Mouse (Mus musculus) urinary bladder, adult 2 months (tissue): ENCODE measurements around the gene Kcnab2. TPM values are rescaled to one million over a fixed set of nuclear protein-coding genes. Genes with fewer than 3 reads are reported as not detected.
A peak's percentile ranks its signal among the peaks of the same experiment; 100 is the strongest.

ENCODE experiments used
- DNase-seq: peaks from one replicate; pipeline ENCODE4 v3.0.0; 2022; ENCODE audit warnings: low spot score
- polyA plus RNA-seq: library from polyadenylated mRNA; depleted of rRNA; stranded (reverse); fragments of >200 nt; gene quantifications from 2 replicates; pipeline ENCODE4 v1.2.3, GENCODE M21; 2012; rRNA removed

The Kcnab2 gene
- 1.8 and 2.7 TPM in 2 replicates for polyA plus RNA-seq

DNA sequence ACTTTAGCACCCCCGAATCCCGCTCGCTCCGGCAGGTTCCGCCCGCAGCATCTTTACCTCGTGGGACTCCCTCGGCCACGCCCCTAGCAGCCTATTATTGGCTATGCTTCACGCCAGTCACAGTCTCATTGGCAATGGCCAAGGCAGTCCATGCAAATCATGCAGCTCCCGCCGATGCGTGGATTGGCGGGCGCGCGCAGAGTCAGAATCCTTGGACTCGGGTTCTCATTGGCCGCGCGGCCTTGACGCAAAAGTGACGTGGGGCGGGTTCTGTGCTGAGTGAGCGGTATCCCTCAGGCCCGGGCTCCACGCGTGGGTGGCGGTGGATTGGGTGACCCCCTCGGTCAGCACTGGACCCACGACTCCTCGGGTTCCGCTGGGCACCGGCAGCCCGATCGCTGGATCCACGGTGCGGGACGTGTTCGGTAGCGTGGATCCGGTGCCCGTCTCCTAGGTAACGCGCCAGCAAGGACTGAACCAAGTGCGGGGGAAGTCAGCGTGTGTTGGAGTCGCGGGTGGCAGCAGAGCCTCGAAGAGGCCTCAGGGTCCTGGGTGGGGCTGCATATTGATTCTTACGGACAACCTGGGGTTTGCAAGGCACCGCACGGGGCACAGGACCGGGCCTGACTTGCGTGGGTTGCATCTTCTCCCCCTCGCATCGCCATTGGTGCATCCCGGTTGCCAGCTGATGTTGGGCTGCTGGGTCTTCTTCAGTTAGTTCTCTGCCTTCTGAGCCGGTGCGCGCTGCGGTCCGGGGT is at the start of gene Kcnab2:
Gene Kcnab2 (minus strand): TSS at position 406 of the 758 bp plus-strand sequence.
- peak; percentile 96 for DNase-seq

DNA sequence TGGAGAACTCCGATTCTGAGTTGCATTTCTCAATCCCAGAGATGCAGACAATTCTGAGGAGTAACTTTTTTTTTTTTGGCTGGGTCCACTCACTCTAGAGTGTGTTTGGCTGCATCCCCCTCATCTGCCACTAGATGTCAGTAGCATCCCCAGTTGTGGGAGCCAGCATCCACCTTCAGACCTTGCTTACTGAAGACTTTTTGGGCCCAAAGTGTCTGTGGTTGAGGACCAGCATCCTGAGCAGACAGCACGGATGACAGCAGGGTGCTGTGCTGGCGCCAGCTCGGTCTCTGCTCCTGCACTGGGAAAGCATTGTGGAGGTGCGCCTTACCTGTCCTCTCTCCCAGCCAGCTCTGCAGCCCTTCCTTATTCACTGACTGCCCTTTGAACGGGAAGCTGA is 42.4 kb upstream of the Kcnab2 start:
- no peak for DNase-seq

DNA sequence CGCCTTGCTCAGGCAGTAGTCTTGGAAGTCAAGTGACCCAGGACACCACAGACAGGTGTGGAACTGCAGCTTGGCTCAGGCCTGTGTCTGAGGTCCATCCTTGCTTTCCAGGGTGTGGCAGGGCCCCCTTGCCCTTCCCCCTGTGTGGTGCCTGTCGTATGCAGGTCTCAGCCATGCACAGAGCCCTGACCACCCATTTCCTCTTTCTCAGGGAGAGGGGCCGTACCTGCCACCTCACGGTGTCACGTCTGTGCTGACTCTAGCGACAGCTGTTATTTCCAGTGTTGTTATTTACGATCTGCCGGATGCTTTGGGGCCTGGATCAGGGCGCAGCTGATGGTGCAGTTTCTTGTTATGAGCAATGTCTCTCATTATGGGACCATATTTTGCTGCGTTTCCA is 41.4 kb upstream of the Kcnab2 start:
- no peak for DNase-seq

DNA sequence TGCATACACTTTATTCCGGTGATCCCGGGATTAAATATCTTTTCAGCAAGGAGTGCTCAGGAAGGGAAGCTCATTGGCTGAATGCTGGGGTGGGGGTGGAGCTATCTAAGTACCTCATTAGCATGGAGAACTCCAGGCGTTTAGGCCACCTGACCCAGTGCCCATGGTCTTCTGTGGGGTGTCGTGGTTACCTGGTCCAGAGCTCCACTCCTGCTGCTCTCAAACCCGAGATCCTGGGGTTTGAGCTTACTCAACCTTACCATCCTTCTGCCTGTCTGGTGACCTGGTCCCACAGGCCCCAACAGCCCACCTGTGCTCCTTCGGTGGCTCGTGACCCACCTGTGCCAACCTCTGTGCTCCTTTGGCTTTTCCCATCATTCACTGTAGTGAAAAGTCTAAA is 37.2 kb upstream of the Kcnab2 start:
- no peak for DNase-seq

DNA sequence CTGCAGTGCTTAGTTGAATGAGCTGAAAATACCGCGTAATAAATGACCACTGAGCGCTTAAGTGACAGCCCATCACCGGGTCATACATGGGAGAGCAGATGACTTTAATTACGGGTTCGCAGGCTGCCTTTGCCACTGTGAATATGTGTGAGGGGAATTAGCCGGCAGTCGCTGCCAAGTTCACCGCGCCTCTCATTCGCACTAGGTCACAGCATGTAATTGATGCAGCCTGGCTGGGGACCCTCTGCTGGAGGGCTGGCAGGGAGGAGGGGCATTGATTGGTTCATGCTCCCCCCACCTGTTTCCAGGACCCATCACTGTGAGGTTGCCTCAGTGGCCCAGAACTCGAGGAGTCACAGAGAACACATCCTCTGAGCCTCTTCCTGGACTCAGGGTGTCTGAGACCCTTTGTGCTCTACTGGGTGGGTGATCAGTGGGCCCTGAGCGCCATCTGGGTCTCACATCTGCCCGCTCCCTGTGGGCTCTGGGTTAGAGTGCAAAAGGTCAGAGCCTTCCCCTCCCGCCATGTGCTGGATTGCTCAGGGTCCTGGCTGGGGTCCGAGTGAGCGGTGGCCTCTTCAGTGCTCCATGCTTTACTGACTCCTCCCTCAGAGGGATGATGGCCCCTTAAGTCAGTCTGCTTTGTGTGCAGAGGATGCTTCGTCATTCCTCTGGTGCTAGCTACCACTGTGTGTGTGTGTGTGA is 34.7 kb upstream of the Kcnab2 start:
- DNase-seq: no peak

DNA sequence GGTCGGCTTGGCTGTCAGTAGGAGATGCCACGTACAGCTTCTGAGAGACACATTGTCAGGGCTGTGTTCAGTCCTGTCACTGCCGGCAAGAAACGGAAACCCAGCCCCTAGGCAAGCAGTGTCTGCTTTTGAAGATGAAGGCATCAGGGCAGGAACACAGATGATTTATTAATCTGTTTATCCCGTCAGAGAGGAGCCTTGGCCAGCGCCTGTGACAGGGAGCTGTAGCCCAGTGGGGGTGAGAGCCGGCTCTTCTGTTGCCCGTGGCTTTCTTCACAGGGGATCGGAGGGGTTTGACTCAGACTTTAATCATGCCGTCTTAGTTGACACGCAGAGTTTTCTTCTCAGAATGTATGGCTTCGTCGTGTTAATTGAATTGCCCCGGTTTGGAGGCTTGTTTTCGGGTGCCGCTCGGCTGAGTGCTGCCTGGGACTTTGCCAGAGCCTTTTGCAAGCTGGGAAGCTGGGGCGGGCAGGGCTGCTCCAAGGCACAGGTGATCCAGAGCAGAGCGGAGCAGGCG is 16.7 kb upstream of the Kcnab2 start:
- no peak for DNase-seq

DNA sequence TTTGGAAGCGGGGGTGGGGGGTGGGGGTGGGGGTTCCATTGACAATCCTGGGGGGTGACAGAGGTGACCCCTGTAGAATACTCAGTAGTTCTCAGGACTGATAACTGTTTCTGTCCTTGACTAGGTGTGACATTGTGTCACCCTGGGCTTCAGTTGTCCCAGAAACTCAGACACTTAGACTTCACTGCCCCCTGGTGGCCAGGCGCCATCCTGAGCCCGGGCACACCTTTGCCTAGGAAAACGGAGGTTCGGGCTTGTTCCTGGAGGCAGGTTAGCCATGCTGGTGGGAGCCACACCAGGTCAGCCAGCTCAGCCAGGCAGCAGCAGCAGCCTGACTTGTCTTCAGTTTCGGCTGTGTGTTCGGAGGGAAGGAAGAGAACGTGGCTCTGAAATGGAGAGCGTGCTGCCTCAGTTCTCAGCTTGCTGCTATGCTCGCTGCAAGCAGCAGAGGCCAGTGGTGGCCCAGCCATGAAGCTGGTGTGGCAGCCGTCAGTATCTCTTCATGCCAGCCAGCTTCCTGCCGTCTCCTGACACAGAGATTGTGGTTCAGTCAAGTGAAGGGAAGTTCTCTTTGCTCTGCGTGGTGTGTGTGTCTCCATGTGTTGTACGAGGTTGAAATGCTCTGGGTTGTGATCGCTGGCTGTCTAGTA is 13.7 kb upstream of the Kcnab2 start:
- DNase-seq: peak; percentile 59

DNA sequence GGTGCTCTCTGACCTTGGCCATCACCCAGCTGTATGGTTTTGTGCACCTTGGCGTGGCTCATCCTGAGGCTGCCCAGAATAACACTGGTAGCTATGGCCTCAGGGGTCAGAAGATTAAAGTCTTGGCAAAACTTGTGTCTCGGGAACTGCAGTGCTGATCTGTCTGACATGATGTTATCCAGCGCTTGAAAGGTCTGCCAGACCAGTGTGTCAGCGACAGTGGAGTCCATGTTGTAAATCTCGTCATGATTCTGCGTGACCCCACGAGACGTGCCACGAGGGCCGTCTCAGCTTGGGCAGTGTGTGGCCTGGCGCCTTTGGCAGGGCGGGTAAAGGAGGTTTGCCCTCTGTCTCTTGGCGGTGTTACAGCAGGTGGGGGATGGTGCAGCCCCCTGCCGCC is 12.6 kb upstream of the Kcnab2 start:
- DNase-seq: no peak

DNA sequence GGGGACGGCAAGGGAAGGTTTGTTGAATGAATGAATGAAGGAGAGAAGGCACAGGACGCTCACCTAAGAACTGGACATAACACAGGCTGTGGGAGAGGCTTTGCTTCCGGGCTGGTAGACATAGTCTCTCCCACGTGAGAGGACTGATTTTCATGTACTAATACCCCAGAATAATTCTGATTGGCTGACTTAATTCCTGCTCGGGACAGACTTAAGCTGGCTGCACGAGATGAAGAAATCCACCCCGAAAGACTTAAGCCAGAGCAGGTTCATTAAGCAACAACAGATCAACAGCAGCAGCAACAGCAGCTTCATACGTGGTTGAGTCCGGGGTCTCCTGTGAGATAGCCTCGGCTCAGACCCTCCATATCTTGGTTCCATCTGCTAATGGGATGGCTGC is 10.4 kb upstream of the Kcnab2 start:
- no peak for DNase-seq

DNA sequence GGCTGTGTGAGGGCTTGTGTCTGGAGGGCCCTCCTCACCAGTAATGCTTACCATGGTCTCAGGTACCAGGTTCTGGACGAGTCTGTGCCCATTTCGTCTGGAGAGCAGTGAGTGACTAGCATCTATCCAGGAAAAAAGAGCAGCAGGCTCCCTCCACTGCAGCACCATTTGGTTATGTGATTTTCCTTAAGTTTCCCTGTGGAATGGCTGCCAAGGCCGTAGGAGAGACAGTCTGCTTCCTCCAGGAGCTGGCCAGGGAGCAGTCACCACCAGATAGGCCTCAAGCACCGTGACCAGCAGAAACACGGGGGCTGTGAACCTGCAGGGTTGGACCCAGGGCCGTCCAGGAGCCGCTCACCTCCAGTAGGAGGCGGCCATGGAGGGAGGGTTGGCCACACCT is 2.8 kb upstream of the Kcnab2 start:
- no peak for DNase-seq

DNA sequence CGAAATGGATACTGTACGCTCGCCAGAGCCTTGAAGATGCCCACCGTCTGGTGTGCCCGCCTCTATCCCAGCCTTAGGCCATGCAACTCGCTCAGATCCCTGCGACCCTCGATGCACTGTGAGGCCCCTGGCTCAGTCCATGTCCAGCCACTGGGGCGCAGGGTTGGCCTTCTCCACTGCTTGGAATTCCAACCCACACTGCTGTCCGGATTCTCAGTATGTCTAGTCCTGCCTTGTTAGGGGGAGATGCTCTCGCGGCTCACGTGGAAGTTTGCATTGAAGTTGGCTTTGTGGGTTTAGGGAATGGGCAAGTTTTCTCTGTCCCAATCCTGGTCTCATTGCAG is 525 bp upstream of the Kcnab2 start:
- DNase-seq: no peak

DNA sequence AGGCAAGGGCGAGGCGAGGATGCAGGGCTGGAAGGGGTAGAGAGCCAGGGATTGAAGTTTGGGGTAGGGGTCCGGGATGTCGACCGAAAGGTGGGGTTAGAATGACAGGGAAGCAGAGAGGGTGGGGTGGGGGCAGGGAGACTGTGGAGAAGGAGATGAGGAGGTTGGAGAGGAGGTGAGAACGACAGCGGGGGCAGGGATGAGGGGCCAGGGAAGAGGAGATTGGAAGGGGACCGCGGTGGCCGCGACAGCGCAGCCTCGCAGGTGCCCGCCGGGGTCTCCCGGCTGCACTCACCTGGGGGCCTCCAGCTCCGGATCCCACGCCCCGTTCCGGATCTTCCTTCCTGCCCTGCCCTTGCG is 585 bp downstream of the Kcnab2 start:
- DNase-seq: no peak

DNA sequence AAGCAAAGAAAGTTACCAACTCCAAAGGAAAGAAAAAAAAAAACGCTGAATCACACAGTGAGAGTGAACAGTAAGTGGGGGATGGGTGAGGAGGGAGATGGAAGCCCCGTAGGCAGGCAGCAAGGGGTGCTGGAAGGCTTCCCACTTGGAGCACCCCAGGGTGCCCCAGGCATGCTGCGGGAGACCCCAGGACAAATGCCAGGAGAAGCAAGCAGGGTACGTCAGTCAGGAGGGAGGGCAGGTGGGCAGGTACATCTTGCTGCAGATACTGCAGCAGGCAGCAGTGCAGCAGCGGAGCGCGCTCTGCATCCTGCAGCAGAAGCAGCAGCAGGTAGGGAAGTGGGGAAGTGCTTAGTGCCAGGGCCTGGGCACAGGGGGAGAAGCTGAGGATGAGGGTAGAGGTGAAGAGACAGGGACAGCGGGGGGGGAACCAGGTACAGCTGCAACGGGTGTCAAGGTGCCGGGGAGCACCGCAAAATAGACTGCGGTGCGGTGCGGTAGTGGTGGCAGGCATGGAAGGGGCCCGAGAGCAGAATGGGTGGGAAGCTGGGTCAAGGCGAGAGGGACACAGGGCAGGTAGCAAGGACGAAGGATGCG is 1.1 kb downstream of the Kcnab2 start, which contains the start of gene Nphp4:
Gene Nphp4 (plus strand): TSS at position 280 of the 597 bp plus-strand sequence.
- DNase-seq: no peak

DNA sequence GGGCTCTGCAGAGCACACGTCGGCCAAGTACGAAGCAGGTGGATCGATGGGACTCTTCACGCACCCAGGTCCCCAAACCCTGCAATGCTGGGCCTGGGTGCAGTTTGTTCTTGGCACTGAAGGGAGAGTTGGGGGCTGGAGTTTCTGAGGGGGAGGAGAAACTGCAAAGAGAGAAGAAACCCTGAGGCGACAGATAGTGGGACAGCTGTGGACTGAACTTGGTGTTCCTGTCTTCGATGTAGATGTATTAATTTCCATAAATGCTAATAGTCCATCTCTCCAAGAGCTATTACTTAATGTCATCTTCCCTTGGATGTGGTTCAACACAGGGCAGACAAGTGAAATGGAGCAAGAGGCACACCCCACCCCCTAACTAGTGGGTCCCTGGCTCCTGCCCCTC is 1.7 kb downstream of the Kcnab2 start:
- DNase-seq: no peak

DNA sequence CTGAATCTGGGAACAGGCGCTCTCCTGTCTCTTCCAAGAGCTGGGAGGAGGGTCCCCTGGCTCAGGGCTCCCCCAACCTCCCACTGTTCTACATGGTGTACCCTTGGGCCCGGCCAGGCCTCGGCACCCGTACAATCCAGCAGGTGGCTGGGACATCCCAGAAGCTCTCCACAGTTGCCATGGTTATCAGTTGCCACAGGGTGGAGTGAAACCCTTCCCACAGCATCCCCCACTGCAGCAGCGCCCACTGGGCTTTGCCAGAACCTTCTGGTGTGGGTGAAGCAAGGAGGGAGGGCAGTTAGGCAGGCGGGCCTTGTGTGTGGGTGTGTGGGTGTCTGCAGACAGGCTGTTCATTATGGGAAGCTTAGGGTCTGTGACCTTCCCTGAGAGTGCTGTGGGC is 9.7 kb downstream of the Kcnab2 start:
- DNase-seq: no peak

DNA sequence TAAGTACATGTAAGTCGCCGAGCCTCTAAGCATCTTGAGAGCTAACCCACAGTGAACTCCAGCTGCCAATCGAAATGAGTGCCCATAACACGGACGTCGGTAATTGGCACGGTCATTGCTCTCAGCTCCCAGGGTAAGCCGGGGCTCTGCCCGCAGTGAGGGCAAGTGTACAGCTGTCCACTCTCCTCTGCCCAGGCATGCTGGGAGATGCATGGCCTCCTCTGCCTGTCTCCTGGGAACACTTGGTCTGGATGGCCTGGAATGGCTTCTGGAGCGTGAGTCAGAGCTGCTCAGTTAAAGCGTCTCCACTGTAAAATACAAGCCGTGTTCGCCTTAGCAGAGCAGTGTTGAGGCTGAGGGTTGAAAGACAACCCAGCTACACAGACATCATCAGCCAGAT is 11.1 kb downstream of the Kcnab2 start:
- no peak for DNase-seq

DNA sequence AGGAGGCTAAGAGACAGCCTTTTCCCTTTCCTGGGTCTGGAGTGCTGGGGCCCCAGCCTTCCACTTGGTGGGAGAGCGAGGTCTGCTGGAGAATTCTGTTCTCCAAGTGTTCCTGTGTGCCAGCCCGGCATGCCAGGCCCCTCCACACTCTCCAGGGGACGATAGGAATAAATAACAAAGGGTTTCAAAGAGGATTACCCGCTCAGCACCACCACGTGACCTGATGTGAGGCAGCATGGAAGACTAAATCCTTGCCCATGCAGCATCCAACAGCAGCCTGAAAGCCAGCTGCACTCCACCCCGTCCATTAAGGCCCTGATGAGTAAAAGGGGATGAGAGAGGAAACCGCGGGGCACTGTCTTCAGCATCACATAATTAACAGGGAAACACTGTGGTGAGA is 12.6 kb downstream of the Kcnab2 start:
- DNase-seq: no peak

DNA sequence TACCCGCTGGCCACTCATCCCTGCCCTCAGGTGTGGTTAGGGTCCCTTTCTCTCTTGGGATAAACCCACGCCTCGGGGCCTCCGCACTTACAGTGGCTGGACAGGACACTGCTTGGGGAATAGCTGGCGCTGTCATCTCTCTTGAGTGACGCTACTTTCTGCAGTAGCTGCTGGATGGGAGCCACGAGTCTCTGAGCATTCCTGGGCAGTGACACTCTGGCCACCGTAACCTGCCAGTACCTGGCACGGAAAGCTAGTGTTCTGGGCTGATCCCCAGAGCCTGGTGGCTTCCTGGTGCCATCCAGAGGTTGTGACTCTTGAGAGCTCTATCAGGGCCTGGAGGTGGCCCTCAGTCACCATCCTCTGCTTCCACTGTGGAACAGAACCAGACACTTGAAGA is 14.5 kb downstream of the Kcnab2 start:
- DNase-seq: no peak

DNA sequence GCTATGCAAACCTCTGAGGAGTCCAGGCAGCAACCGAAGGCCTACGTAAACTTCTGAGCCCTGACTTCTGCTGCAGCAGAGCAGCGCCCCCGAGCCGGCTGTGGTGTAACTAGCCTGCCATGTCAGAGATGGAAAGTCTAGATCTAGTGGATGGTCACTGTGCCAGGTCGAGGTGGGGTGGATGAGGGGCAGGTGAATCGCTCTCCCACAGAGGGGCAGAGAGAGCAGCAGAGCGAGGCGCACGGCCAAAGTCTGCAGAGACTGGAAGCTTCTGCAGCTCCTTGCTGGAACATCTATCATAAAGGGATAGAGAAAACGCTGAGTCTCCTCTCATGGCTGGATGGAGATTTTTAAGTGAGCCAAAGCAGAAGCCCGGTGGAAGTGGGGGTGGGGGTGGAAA is 15.2 kb downstream of the Kcnab2 start:
- no peak for DNase-seq

DNA sequence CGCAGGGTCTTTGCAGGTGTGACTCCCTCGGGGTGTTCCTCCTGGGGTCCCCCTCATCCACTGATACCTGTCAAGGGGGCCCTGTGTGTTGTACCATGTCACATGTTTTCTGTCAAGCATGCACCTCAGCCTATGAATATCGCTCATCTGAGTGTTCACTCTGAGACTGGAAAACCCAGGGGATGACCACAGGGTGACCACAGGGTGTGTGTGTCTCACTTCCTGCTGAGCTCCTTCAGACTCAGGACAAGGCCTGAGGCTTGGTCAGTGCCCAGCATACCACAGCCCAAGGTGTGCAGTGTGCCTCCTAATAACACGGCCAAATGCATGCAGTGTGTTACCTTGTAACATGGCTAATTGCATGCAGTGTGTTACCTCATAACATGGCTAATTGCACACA is 20.0 kb downstream of the Kcnab2 start:
- DNase-seq: no peak

DNA sequence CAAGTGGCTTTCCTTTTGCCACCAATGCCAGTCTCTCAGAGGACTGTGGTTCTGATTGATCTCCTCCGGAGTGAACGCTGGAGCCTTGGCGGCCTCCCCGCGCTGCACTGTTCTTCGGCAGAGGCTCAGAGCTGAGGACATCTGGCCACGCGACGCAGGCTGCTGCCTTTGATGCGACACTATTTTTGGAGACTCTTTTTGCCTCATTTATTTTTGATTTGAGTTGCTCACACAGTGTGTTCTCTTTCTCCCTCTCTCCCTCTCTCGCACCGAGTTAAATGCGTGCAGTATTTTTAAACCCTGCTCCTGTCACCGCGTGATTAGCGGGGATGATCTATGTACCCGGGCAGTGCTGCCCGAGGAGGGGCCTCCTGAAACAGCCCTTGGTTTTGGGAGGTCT is 21.1 kb downstream of the Kcnab2 start:
- DNase-seq: no peak

DNA sequence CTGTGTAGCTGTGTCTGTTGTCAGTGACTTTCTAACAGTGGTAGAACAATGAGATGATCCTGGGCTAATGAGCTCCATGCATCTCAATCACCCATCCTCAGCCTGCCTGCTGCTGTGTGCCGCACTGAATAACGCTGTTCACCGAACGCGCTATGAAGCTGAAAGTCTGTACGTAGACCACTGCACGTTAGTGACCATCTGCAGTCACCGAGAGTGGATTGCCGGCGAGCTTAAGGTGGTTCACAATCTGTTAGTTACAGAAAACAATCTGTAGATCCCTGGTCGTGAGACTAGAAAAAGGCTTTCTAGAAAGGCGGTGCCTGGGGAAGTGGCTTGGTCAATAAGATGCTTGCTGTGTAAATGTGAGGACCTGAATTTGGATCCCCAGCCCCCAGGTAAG is 23.5 kb downstream of the Kcnab2 start:
- no peak for DNase-seq

DNA sequence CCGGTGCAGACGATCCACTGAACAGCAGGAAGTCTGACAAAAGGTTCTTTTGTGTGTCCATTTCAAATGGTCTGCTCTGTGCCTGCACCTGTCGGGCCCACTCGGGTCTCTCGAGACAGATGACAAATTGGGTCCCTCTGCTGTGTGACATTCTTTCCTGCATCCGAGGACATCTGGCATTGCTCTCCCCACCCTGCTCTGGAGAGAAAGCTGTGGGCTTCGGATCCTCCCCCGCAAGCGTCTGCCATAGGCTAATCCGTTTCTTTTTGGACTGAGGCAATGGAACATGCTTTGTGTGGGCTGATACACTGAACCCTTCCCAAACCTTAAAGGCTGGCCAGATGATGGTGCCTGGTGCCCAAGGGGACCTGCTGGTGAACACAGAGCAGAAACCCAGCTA is 24.6 kb downstream of the Kcnab2 start:
- no peak for DNase-seq
